Mouse (Mus musculus) heart, adult 2 months (tissue): ENCODE results near the gene Hdac5.

Experiments used
- CTCF ChIP-seq: fragments of 200-600 bp; IDR thresholded peaks from 2 replicates; pipeline ENCODE4 v1.8.1; 2022; ENCODE audit warnings: antibody characterized with exemption, mild to moderate bottlenecking, moderate library complexity
- POLR2A ChIP-seq: fragments of 200-500 bp; IDR thresholded peaks from 2 replicates; pipeline ENCODE4 v1.6.1; 2011; ENCODE audit warnings: mild to moderate bottlenecking, low read depth, low read length, control low read depth; ENCODE audit not compliant: insufficient read depth

DNA sequence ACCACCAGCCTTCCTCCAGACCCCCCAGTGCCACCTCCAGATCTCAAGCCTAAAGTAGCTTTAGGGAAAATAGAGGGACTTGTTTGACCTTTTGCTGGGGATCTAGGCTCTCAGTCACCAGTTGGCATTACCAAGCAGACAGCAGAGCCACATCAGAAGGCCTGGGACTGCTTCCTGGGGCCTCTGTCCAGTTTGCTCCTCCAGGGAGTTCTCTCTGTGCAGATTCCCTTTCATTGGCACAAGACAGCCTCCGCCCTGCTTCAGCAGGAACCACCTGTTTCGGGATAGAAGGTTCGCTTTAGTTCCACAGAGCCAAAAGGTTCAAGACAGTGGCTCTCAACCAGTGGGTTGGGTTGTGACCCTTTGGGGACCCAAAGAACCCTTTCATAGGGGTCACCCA is 49.6 kb upstream of the Hdac5 start:
- TF ChIP-seq CTCF (no peak), POLR2A (no peak)
